Mouse (Mus musculus) kidney, adult 11 months (tissue): ENCODE data around the gene Mup22.
"Not testable (repeated sequence)": the region's sequence is repeated elsewhere in the genome, so short reads cannot be mapped to it uniquely, and the experiment has no call there.

Source experiments
- DNase-seq: peaks from one replicate; pipeline ENCODE4 v3.0.0; 2022

The Mup22 gene

DNA sequence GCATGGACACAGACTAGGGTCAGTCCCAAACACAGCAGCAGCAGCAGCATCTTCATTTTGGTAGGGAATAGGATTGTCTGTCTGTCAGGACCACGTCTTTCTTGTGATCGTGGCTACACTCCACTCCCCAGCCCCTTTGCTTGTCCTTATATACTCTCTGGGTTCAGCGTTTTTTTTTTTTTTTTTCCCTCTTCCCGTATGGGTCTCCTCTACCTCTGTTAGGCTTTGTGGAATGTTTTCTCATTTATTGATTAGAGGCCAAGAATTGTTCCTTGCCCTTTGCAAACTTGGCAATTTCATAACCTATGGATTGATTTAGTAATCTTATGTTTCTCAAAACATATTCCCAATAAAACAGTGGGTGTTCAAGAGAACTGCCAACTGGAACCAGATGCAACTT is at the start of gene Mup22:
TSS of gene Mup22 (minus strand) at position 101 of the 400 bp plus-strand sequence.
- DNase-seq, result not testable (repeated sequence)

DNA sequence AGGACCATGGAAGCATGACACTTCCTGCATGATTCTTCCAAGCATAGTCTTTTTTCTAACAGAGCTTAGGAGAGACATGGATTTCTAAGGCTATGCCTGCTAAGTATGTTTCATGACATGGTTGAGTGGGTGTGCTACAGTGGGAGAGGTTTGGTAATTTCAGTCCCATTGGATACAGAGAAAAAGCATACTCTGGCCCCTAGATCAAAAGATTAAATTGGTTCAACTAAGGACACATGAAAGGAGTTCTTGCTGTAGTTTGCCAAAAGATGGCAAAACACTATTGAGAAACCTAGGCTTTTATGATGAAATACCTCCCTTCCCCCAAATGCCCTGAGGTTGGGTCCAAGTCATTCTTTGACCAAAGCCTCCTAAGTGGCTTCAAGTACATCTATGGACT is 19.6 kb upstream of the Mup22 start:
- DNase-seq, result not testable (repeated sequence)
